Mouse (Mus musculus) heart, adult 11 months (tissue): ENCODE data around the gene Lim2.

Experiments used
- DNase-seq: peaks from one replicate; pipeline ENCODE4 v3.0.0; 2022

The Lim2 gene

DNA sequence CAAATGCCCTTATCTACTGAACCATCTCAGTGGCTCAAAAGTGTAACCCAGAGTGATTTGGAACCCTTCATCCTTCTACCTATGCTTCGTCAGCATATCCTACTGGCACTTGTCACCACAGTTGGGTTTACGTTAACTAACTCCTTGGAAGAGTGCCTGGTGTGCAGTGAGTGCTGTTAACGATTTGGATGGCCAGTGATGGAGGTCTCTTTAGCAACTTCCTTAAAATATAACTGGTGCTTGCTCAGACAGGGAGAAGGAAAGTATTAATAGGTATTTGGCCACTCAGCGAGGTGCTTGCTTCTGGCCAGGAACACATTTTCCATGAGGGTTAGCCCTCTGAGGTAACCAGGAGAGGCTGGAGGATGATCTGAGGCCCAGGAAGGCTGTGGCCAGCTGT lies 20.3 kb downstream of the Lim2 start:
- no peak for DNase-seq

DNA sequence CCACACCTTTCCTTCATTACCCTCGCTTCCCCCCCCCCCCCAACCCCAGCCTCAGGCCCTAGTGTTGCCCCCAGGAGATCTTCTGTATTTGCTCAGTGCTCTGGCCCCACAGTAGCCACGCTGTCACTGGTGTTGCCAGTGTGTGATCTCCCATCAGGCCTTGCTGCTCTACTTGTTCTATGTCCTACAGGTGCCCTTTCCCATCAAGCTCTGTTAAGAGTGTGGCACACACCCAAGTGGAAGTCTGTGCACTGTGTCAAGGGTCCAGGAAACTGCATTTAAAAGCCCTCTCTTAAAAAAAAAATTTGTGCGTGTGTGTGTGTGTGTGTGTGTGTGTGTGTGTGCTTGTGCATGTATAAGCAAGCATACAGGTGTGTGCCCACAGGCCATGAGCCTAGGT lies 20.8 kb downstream of the Lim2 start:
- DNase-seq = no peak

DNA sequence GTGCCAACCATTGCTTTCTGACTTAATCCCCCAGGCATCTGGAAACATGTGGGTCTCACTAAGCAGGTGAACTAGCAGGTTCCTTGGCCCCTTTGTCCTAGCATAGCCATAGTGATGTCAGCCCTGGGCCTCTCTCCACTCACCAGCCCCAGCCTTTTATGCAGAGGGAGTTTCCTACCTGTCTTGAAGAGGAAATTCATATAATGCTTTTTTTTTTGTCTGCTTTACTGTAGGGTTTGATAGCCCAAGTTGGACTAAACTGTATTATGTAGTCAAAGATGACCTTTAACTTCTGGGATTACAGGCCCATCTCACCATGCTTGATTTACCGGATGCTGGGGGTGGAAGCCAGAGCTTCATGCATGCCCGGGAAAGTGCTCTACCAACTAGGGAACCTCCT lies 22.3 kb downstream of the Lim2 start:
- no peak for DNase-seq

DNA sequence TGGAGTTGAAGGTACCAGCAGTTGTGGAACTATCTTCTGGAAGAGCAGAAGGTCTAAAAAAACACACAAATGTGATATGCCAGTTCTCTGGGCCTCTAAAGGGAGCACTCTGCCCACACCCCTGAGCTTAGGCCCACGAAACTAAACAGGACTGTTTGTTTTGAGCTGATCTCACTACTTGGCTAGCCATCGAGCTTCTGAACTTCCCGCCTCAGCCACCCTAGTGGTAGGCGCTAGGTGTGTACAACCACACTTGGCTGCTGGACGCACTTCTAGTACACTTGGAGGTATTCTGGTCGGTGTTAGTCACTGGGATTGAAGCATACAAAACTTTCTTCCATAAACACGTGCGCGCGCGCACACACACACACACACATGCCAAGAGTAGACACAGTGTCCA lies 24.3 kb downstream of the Lim2 start:
- no peak for DNase-seq

DNA sequence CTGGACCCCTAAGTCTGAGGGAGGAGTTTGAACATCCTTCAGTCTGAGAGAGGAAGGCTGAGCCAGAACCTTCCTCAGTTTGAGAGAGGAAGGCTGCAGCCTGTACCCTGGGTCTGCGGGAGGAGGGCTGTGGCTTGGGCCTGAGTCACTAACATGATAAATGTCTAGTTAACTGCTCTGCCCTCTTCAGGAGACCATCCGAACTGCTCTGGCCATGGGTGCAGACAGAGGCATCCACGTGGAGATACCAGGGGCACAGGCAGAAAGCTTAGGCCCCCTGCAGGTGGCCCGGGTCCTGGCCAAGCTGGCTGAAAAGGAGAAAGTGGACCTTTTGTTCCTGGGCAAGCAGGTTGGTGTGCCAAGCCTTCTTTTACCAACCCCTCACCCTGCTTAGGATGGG lies 25.1 kb downstream of the Lim2 start:
- DNase-seq = no peak

DNA sequence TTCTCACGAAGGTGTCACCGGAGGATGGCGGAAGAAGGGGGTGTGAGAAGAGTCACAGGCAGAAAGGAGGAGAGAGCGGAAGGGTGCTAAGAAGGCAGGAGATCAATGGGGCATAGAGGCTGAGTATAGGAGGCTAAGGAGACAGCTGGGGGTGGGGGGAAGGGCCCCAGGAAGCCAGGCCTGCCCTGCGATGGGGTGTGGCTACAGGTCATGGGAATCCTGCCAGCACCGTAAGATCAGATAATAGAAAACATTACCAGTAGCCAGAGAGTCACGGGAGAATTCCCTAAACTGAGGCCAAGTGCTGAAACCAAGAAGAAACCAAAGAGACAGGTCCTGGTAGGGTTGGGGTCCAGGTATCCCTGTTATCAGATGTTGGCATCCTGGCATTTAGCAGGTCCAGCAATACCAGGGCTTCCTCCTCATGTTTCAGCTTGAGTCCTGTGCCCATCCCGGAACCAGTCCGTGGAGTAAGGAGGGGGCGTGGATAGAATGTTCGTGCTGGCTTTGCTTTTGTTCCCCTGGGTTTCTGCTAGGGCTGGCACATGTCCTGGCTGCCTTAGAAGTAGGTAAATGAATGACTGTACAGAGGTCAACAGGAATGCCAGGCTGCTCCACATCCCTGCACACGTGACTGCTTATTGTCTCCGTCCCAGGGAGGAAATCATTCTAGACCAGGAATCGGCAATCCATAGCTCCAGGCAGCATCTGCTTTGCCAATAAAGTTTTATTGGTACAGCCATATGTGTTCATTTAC lies 26.3 kb downstream of the Lim2 start:
- no peak for DNase-seq

DNA sequence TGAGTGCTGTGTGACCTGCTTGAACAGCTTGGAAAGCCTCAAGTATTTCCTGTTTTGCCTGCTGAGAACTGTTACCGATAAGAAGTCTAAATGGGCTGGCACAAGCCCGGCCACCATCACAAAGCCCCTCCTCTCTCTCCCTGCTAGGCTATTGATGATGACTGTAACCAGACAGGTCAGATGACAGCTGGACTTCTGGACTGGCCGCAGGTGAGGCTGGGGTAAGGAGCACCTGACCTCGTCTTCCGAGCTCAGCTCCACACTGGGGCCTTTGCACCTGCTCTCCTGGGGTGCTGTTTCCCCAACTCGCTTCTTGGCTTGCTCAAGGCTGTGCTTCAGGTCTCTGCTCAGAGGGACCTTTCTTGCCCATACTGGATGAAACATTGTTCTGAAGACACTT lies 26.9 kb downstream of the Lim2 start:
- no peak for DNase-seq

DNA sequence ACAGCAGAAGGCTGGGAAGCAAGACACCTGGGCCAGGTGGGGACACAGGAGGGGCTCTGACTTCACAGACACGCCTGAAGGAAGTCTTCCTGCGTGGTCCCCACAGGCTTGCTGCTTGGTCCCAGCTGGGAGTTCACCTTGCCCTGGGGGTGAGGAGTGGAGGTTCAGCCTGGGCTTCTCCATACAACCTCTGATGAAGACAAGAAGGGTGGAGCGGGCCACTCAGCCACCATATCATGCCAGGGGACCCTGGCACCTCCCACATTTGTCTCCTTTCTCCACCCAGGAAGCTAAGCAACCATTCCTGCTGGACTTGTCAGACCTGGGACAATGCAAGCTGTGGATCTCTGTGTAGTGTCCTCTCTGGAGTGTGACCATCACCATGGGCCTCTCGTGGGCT lies 35.4 kb downstream of the Lim2 start, which contains the start of gene Vsig10l:
TSS of gene Vsig10l (plus strand) at position 301 of the 400 bp plus-strand sequence.
- DNase-seq = no peak

DNA sequence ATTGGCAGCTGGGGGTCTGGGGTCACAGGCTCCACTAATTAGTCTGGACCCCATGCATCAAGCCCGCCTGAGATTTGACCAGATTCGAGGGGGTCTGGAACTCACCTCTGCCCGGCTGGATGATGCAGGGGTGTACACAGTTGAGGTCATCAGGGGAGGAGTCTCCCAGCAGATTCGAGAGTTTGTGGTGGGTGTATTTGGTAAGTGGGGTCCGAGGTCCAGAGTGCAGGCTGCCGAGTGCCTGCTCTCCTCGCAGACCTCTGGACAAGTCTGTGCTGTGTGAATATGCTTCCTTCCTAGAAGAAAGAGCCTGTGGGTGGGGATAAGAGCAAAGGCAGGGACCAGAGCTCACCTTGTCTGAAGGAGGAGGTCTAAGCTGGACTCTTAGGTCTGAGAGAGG lies 36.5 kb downstream of the Lim2 start:
- no peak for DNase-seq

DNA sequence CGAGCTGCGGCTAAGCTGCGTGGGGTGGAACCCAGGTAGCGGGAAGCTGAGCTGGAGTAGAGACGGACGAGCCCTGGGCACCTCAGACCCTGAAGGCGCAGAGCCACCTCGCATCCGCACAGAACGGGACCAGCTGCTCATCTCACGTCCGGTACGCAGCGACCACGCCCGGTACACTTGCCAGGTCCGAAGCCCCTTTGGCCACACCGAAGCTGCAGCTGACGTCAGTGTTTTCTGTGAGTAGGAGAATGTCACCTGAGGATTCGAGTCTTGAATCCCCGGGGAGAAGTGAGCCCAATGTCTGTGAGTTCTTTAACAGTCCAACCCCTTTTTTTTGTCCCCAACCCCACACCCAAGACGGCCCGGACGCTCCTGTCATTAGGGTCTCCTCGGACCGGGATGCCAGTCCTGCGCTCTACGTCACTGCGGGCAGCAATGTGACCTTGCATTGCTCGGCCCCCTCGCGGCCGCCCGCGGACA lies 37.4 kb downstream of the Lim2 start:
- peak; percentile 95 for DNase-seq

DNA sequence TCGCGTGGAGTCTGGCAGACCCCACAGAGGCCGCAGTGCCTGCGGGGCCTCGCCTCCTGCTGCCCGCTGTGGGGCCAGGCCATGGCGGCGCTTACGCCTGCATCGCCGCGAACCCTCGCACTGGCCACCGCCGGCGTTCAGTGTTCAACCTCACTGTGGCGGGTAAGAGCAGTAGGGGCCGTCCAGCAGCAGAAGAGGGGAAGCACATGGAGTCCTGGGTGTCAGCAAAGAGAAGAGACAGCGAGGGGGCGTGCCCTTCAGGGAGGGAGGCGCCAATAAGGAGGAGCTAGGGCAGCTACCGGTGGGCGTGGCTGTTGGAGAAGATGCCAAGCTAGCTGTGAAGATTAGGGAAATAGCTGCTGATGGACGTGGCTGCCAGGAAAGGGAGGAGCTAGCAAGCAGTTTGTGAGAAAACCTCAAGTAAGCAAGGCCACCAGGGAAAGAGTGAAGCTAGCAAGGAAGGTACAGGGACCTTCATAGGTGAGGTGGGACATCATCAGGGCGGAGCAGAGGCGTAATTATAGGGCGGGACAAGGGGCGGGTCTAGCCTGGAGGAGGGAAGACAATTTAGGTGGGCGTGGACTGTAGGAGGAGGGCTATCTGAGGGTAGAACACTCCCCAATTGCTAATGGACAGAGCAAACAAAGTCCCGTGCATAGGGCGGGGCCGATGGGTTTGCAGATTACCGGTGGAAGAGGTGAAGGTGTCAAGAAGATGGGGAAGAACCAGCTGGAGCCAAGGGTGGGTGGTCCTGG lies 38.1 kb downstream of the Lim2 start:
- DNase-seq = peak; percentile 99

DNA sequence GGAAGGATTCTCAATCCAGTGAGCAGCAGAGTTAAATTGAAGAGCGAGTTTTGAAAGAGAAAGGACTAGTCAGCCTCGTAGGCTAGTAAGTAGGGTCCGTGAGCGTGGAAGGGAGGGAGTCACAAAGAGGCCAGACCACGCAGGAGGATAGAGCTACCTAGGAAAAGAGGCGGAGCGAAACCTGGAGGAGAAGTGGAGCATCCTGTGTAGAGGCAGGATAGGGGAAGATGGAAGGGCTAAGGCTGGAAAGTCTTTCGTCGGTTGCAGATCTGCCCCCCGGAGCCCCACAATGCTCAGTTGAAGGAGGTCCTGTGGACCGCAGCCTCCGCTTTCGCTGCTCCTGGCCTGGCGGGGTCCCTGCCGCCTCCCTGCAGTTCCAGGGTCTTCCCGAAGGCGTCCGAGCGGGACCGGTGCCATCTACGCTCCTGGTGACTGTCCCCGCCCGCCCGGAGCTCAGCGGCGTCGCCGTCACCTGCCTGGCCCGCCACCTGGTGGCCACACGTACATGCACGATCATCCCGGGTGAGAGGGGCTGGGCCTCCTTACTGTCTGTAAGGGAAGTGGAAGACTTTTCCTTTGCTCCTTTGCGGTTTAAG lies 38.7 kb downstream of the Lim2 start:
- peak; percentile 98 for DNase-seq

DNA sequence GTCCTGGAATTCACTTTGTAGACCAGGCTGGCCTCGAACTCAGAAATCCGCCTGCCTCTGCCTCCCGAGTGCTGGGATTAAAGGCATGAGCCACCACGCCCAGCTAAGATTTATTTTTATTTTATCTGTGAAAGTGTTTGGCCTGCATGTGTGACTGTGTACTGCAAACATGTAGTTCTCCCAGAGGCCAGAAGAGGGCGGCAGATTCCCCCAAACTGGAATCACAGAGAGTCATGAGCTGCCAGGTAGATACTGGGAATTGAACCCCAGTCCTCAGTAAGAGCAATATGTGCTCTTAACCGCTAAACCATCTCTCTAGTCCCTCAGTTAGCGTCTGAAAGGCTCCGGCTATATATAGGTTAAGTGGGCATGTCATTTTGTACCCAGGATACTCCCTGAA lies 42.9 kb downstream of the Lim2 start:
- DNase-seq = no peak

DNA sequence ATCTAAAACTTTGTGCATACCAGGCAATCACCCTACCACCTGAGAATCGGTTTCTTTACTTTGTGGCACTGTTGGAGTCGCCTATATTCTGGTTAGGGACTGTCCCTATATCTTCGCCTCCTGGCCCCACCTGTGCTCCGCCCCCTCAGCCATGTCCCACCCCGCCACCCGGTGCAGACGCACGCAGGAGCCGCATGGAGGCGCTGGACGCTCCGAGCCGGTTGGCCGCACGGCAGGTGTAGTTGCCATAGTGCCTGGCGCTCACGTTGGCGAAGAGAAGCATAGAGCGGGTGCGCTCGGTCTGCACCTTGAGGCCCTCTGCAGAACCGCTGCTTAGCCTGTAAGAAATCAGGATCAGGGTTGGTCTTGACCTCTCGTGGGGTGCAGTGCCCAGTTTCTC lies 48.2 kb downstream of the Lim2 start:
- no peak for DNase-seq

DNA sequence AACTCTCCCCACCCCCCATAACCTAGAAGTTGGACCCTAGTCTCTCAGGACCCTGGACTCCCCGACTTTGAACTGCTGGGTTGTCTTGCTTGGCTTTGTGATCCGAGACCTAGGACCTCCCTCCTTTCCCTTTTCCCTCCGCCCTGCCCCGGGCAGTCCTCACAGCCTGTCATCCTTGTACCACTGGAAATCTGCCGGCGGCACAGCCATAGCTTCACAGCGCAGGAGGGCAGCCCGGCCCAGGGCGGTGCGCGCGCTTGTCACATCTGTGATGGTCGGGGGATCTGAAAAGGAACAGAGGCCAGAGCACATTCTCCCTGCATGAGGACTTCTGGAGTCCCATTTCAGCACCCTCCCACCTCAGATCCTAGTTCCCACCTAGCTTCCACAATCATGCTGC lies 48.9 kb downstream of the Lim2 start:
- DNase-seq = no peak

DNA sequence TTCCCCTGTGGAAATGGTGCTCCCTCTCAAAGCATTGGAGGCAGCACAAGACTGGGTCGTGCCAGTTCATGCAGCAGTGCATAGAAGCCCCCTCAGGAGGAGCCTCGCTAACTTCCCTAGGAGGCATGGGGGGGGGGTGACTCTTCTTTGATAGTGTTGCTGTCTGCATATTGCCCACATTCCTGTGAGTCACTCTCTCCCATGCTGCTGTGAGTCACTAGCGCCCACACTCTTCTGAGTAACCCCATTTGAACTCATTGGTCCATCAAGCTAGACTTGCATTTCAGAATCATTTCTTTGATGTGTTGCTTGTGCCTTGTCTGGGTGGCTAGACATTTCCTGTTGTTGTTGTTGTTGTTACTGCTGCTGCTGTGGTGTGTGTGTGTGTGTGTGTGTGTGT lies 53.7 kb downstream of the Lim2 start:
- no peak for DNase-seq

DNA sequence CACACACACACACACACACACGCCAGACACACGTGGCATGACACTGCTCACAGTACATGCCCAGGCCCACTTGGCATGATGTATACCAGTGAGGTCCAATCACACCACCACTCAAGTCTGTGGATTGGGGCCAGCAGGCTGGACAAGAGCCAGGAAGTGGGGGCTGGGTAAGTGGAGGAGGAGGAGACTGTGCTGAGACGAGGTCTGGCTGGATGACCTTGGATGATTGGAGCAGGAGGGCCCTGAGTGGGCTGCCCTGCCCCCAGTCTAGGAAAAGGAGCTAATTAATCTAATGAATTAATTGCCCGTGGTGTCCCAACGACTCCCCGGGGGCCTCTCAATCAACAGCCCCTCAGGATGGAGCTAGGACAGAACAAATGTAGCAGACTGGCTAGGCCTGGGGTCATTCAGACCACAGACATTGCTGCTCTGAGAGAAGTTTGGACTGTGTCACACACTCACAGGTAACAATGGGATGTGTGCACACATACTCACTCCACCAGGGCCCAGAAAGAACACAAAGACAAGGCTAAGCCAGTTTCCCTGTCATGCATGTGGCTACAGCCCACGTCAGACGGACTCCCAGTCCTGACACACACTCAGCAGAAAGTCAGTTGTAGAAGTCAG lies 54.7 kb downstream of the Lim2 start:
- no peak for DNase-seq

DNA sequence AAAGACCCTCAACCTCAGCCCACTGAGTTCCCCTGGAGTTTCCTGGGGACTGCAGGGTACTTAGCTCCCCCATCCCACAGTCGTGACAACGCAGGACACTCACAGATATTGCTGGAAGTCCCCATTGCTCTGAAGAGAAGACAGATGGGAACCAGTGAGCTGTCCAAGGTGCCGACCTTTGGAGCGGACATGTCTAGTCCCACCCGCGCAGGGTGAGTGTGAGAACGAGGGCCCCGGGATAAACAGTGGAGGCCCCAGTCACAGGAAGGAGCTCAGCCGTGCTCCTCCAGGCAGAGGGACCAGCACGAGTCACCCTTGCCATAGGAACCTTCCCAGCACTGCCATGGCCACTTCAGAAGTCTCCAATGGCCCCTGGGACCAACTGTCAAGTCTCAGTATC lies 55.8 kb downstream of the Lim2 start:
- DNase-seq = peak; percentile 75
